Mouse (Mus musculus) CH12.LX (cell line): ENCODE measurements around the gene Cldn14. TPM values are rescaled to one million over a fixed set of nuclear protein-coding genes. Genes with fewer than 3 reads are reported as not detected.

Experiments used
- DNase-seq: peaks from one replicate; pipeline ENCODE4 v3.0.0-alpha.2; 2013; ENCODE audit errors: extremely low read depth
- H3K27ac ChIP-seq: 2 replicates; pipeline ENCODE4 v1.5.1; 2012; ENCODE audit warnings: low read depth, mild to moderate bottlenecking, control low read depth, moderate library complexity; ENCODE audit not compliant: insufficient read depth
- H3K27me3 ChIP-seq: replicated peaks from 2 replicates; pipeline ENCODE3; 2012; ENCODE audit warnings: inconsistent platforms
- H3K36me3 ChIP-seq, 2 experiments: replicated peaks in 1 of 2; 2 replicates each; pipeline versions ENCODE3 to v1.6.1; 2012; ENCODE audit warnings: inconsistent platforms in 1 of 2, low read length in 1 of 2, mild to moderate bottlenecking in 1 of 2, mixed read lengths in 1 of 2, moderate library complexity in 1 of 2; ENCODE audit not compliant: control insufficient read depth in 1 of 2, insufficient read depth in 1 of 2
- H3K4me1 ChIP-seq, 2 experiments: 2 replicates each; pipeline ENCODE4 v1.6.1; 2012; ENCODE audit warnings: inconsistent platforms in 1 of 2, moderate library complexity in 1 of 2; ENCODE audit not compliant: insufficient read depth in 2 of 2, control insufficient read depth in 1 of 2
- H3K4me2 ChIP-seq: 2 replicates; pipeline ENCODE4 v1.6.1; 2012; ENCODE audit warnings: low read depth, mild to moderate bottlenecking, control low read depth; ENCODE audit not compliant: poor library complexity, insufficient read depth, severe bottlenecking
- H3K4me3 ChIP-seq, 3 experiments: fragments of 150-350 bp in 1 of 3; sonication (generic) in 1 of 3; replicated peaks in 1 of 3; 2 replicates each; pipeline versions ENCODE3 to v1.5.1; 2011 to 2012; ENCODE audit warnings: low read depth in 2 of 3, low read length in 2 of 3, mild to moderate bottlenecking in 2 of 3, moderate library complexity in 2 of 3, control low read depth in 1 of 3, improper control_type of control experiment in 1 of 3, inconsistent platforms in 1 of 3, mixed read lengths in 1 of 3; ENCODE audit not compliant: poor library complexity in 1 of 3
- H3K79me2 ChIP-seq: replicated peaks from 2 replicates; pipeline ENCODE4 v1.6.1; 2012; ENCODE audit warnings: mild to moderate bottlenecking, moderate library complexity; ENCODE audit not compliant: control insufficient read depth, poor library complexity, insufficient read depth, severe bottlenecking; ENCODE audit errors: extremely low read depth
- H3K9ac ChIP-seq: 2 replicates; pipeline ENCODE4 v1.6.1; 2012; ENCODE audit warnings: low read depth, mild to moderate bottlenecking, control low read depth, moderate library complexity; ENCODE audit not compliant: insufficient read depth
- H3K9me3 ChIP-seq: replicated peaks from 2 replicates; pipeline ENCODE3; 2012; ENCODE audit warnings: low read length, inconsistent platforms, mixed read lengths
- BHLHE40 ChIP-seq: IDR thresholded peaks from 2 replicates; pipeline ENCODE4 v1.6.1; 2011; ENCODE audit warnings: mild to moderate bottlenecking, low read depth, low read length, improper control_type of control experiment
- CHD1 ChIP-seq: IDR thresholded peaks from 2 replicates; pipeline ENCODE4 v1.6.1; 2012; ENCODE audit warnings: low read depth, low read length, improper control_type of control experiment, inconsistent platforms
- CHD2 ChIP-seq: IDR thresholded peaks from 2 replicates; pipeline ENCODE4 v1.6.1; 2011; ENCODE audit warnings: low read length, improper control_type of control experiment
- E2F4 ChIP-seq: IDR thresholded peaks from 2 replicates; pipeline ENCODE4 v1.6.1; 2011; ENCODE audit warnings: low read depth, low read length, improper control_type of control experiment; ENCODE audit not compliant: insufficient replicate concordance
- ELF1 ChIP-seq: IDR thresholded peaks from 2 replicates; pipeline ENCODE4 v1.6.1; 2014; ENCODE audit warnings: low read depth, mild to moderate bottlenecking, inconsistent platforms, low read length, improper control_type of control experiment
- ETS1 ChIP-seq: conservative IDR thresholded peaks from 2 replicates; pipeline ENCODE4 v1.6.1; 2012; ENCODE audit warnings: low read depth, mild to moderate bottlenecking, inconsistent platforms, low read length, improper control_type of control experiment, moderate library complexity
- GABPA ChIP-seq: IDR thresholded peaks from 2 replicates; pipeline ENCODE4 v1.6.1; 2012; ENCODE audit warnings: low read depth, low read length, improper control_type of control experiment, inconsistent platforms; ENCODE audit not compliant: insufficient replicate concordance
- HCFC1 ChIP-seq: IDR thresholded peaks from 2 replicates; pipeline ENCODE4 v1.6.1; 2012; ENCODE audit warnings: low read depth, mild to moderate bottlenecking, inconsistent platforms, low read length, improper control_type of control experiment
- JUN ChIP-seq: IDR thresholded peaks from 2 replicates; pipeline ENCODE4 v1.6.1; 2011; ENCODE audit warnings: low read depth, mild to moderate bottlenecking, low read length, improper control_type of control experiment, moderate library complexity; ENCODE audit not compliant: insufficient read depth
- KAT2A ChIP-seq: IDR thresholded peaks from 2 replicates; pipeline ENCODE4 v1.6.1; 2012; ENCODE audit warnings: low read length, improper control_type of control experiment, inconsistent platforms; ENCODE audit not compliant: insufficient replicate concordance
- MAFK ChIP-seq: IDR thresholded peaks from 2 replicates; pipeline ENCODE4 v1.6.1; 2011; ENCODE audit warnings: low read length, improper control_type of control experiment; ENCODE audit not compliant: insufficient replicate concordance
- MAZ ChIP-seq: IDR thresholded peaks from 2 replicates; pipeline ENCODE4 v1.6.1; 2012; ENCODE audit warnings: low read depth, mild to moderate bottlenecking, inconsistent platforms, low read length, improper control_type of control experiment, moderate library complexity
- MEF2A ChIP-seq: IDR thresholded peaks from 2 replicates; pipeline ENCODE4 v1.6.1; 2014; ENCODE audit warnings: low read depth, mild to moderate bottlenecking, inconsistent platforms, low read length, improper control_type of control experiment, borderline replicate concordance
- MXI1 ChIP-seq: IDR thresholded peaks from 2 replicates; pipeline ENCODE4 v1.6.1; 2011; ENCODE audit warnings: mild to moderate bottlenecking, low read depth, low read length, improper control_type of control experiment
- MYC ChIP-seq: IDR thresholded peaks from 2 replicates; pipeline ENCODE4 v1.6.1; 2011; ENCODE audit warnings: low read depth, mild to moderate bottlenecking, improper control_type of control experiment, low read length
- NELFE ChIP-seq: IDR thresholded peaks from 2 replicates; pipeline ENCODE4 v1.6.1; 2011; ENCODE audit warnings: low read depth, low read length, improper control_type of control experiment
- POLR2A ChIP-seq: IDR thresholded peaks from 2 replicates; pipeline ENCODE4 v1.6.1; 2011; ENCODE audit warnings: low read depth, mild to moderate bottlenecking, improper control_type of control experiment, low read length
- POLR2AphosphoS2 ChIP-seq: IDR thresholded peaks from 2 replicates; pipeline ENCODE4 v1.6.1; 2011; ENCODE audit warnings: low read depth, low read length, improper control_type of control experiment
- RAD21 ChIP-seq: IDR thresholded peaks from 2 replicates; pipeline ENCODE4 v1.6.1; 2011; ENCODE audit warnings: low read depth, mild to moderate bottlenecking, low read length, improper control_type of control experiment, moderate library complexity
- SMC3 ChIP-seq: IDR thresholded peaks from 2 replicates; pipeline ENCODE4 v1.6.1; 2011; ENCODE audit warnings: low read depth, low read length, improper control_type of control experiment
- TBP ChIP-seq: conservative IDR thresholded peaks from 2 replicates; pipeline ENCODE4 v1.6.1; 2011; ENCODE audit warnings: low read depth, low read length, improper control_type of control experiment
- TCF12 ChIP-seq: IDR thresholded peaks from 2 replicates; pipeline ENCODE4 v1.6.1; 2014; ENCODE audit warnings: low read depth, mild to moderate bottlenecking, inconsistent platforms, low read length, improper control_type of control experiment
- UBTF ChIP-seq: IDR thresholded peaks from 2 replicates; pipeline ENCODE4 v1.6.1; 2012; ENCODE audit warnings: low read depth, mild to moderate bottlenecking, inconsistent platforms, low read length, improper control_type of control experiment, moderate library complexity
- ZC3H11A ChIP-seq: IDR thresholded peaks from 2 replicates; pipeline ENCODE4 v1.6.1; 2012; ENCODE audit warnings: low read depth, mild to moderate bottlenecking, inconsistent platforms, low read length, improper control_type of control experiment
- ZKSCAN1 ChIP-seq: IDR thresholded peaks from 2 replicates; pipeline ENCODE4 v1.6.1; 2012; ENCODE audit warnings: low read depth, inconsistent platforms, low read length, improper control_type of control experiment, borderline replicate concordance
- dilution Hi-C: fragments of 300-500 bp; cut with MboI; formaldehyde crosslinking; loops from 2 replicates; pipeline ENCODE4 v1.14.3; 2020; ENCODE audit warnings: low sequenced_read_pairs; ENCODE audit not compliant: extremely low pct_unique_long_range_greater_than_20kb, extremely low pct_ligation_motif_present
- in situ Hi-C: fragments of 300-500 bp; cut with MboI; formaldehyde crosslinking; loops from 3 replicates; pipeline ENCODE4 v1.14.3; 2019; ENCODE audit warnings: low sequenced_read_pairs, low pct_ligation_motif_present, low pct_unique_long_range_greater_than_20kb, mixed read lengths
- polyA plus RNA-seq: library from polyadenylated mRNA; unstranded; fragments of >175 nt; gene quantifications from 2 replicates; pipeline ENCODE4 v1.2.1, GENCODE M21; 2012; ENCODE audit warnings: low read depth; ENCODE audit not compliant: insufficient read length
- total RNA-seq, 2 experiments: library from RNA; depleted of rRNA; stranded (reverse); fragments of 300-350 nt in 1 of 2; fragments of >200 nt in 1 of 2; gene quantifications; 2 replicates each; pipeline ENCODE4 v1.2.3; 2012 to 2014

Cldn14 gene
- total and polyA plus RNA-seq, 3 experiments, result 0.15 to 0.25 (median 0.21) TPM

DNA sequence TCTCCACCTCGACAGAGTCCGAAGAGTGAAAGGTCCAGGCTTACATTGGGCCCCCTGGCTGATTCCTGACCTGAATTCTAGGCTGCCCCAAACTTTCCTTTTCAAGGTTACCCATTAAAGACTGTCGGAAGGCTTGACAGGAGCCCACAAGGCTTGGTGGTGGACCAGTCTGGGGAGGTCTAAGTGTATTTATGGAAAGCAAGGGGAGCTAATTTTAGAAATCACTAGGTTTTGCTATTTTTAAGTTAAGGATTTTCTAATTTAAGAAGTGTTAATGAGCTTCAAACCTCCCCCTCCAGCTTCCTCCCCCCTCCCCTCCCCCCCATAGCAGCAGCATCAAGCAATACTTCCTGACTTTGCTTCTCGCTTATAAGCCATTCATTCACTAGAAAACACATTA, 88.0 kb downstream of the Cldn14 start:
- TF ChIP-seq MAZ, result no peak
- no peak for TF ChIP-seq JUN
- TF ChIP-seq TBP, result no peak
- TF ChIP-seq E2F4, result no peak
- TF ChIP-seq CHD2, result no peak
- no peak for TF ChIP-seq ELF1
- no peak for TF ChIP-seq MAFK
- no peak for TF ChIP-seq MYC
- TF ChIP-seq KAT2A, result no peak
- TF ChIP-seq ETS1, result peak; percentile 29; the same call in 1 of the 2 replicates
- no peak for TF ChIP-seq CHD1
- no peak for TF ChIP-seq BHLHE40
- TF ChIP-seq GABPA, result no peak
- no peak for TF ChIP-seq HCFC1
- TF ChIP-seq MEF2A, result peak; percentile 95
- TF ChIP-seq UBTF, result no peak
- no peak for TF ChIP-seq POLR2AphosphoS2
- Histone ChIP-seq H3K36me3 (no peaks in the 10 kb centered on the region), H3K4me3 (no peak overlapping the region), H3K27ac (peak overlapping the region; percentile 12; the same call in 1 of the 2 replicates), H3K4me2 (no peak overlapping the region), H3K9me3 (no peaks in the 10 kb centered on the region), H3K9ac (no peak overlapping the region), H3K27me3 (no peaks in the 10 kb centered on the region), H3K79me2 (no peaks in the 10 kb centered on the region), H3K4me1 (peaks cover 46 to 86% of the 10 kb centered on the region in 2 experiments)
- in situ Hi-C loops, result no loop called here
- dilution Hi-C loops, result no loop called here
- no peak for DNase-seq

DNA sequence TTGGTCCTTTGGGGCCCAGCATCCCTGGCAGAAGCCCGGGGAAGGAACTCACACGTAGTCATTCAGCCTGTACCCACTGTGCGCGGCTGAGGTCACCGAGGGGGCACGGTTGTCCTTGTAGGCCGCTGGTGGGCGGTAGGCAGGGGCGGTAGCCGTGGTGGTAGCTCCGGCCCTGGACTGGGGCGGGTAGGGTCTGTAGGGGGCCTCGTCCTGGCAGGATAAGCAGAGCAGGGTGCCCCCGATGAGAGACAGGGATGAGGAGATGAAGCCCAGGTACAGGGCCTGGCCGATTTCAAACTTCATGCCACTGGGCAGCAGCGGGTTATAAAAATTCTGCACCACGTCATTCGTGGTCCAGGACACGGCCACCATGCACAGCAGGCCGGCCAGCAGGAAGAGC, 89.4 kb downstream of the Cldn14 start:
- Histone ChIP-seq H3K9me3 (no peaks in the 10 kb centered on the region), H3K4me2 (no peak overlapping the region), H3K36me3 (no peaks in the 10 kb centered on the region), H3K4me1 (peaks cover 36 to 80% of the 10 kb centered on the region in 2 experiments), H3K27ac (no peak overlapping the region), H3K27me3 (no peaks in the 10 kb centered on the region), H3K4me3 (no peak overlapping the region), H3K79me2 (no peaks in the 10 kb centered on the region), H3K9ac (no peak overlapping the region)
- DNase-seq, result no peak
- in situ Hi-C loops (no loop called here), dilution Hi-C loops (no loop called here)
- TF ChIP-seq POLR2AphosphoS2, result no peak
- TF ChIP-seq POLR2A, result no peak
- no peak for TF ChIP-seq ETS1
- TF ChIP-seq ZKSCAN1, result no peak
- no peak for TF ChIP-seq TCF12
- TF ChIP-seq ZC3H11A, result no peak
- TF ChIP-seq E2F4, result no peak
- TF ChIP-seq RAD21, result no peak
- TF ChIP-seq MXI1, result no peak
- no peak for TF ChIP-seq TBP
- TF ChIP-seq SMC3, result no peak
- TF ChIP-seq BHLHE40, result no peak
- no peak for TF ChIP-seq NELFE
- no peak for TF ChIP-seq HCFC1
- no peak for TF ChIP-seq CHD1
- TF ChIP-seq MYC, result no peak
